Mouse (Mus musculus) embryonic facial prominence, embryonic 13.5 days (tissue): ENCODE results near the gene Vmn2r38. TPM values are rescaled to one million over a fixed set of nuclear protein-coding genes. Genes with fewer than 3 reads are reported as not detected.
"Not testable (repeated sequence)": the region's sequence is repeated elsewhere in the genome, so short reads cannot be mapped to it uniquely, and the experiment has no call there.

Experiments used
- ATAC-seq: fragments of 200-750 bp; cut with Nextera tagmentation; 2 replicates; pipeline ENCODE4 v1.8.0; 2017; ENCODE audit warnings: low read depth; ENCODE audit not compliant: insufficient number of reproducible peaks, insufficient read depth, low FRiP score, low TSS enrichment
- H3K27ac ChIP-seq: fragments of 300-500 bp; sonication (generic); 2 replicates; pipeline ENCODE4 v1.5.1; 2015; ENCODE audit warnings: moderate library complexity, mild to moderate bottlenecking, inconsistent platforms
- H3K27me3 ChIP-seq: fragments of 300-500 bp; sonication (generic); 2 replicates; pipeline ENCODE4 v1.6.1; 2015; ENCODE audit warnings: mild to moderate bottlenecking, inconsistent platforms
- H3K36me3 ChIP-seq: fragments of 300-500 bp; sonication (generic); 2 replicates; pipeline ENCODE4 v1.6.1; 2015; ENCODE audit warnings: mild to moderate bottlenecking, inconsistent platforms
- H3K4me1 ChIP-seq: fragments of 300-500 bp; sonication (generic); 2 replicates; pipeline ENCODE4 v1.6.1; 2015; ENCODE audit warnings: inconsistent platforms
- H3K4me2 ChIP-seq: fragments of 300-500 bp; sonication (generic); 2 replicates; pipeline ENCODE4 v1.6.1; 2015; ENCODE audit warnings: moderate library complexity, mild to moderate bottlenecking, inconsistent platforms
- H3K4me3 ChIP-seq: fragments of 300-500 bp; sonication (generic); 2 replicates; pipeline ENCODE4 v1.5.1; 2015; ENCODE audit warnings: mild to moderate bottlenecking, inconsistent platforms
- H3K9ac ChIP-seq: fragments of 300-500 bp; sonication (generic); 2 replicates; pipeline ENCODE4 v1.6.1; 2015; ENCODE audit warnings: mild to moderate bottlenecking, inconsistent platforms
- H3K9me3 ChIP-seq: fragments of 300-500 bp; sonication (generic); 2 replicates; pipeline ENCODE4 v1.6.1; 2016; ENCODE audit warnings: inconsistent platforms
- WGBS: fragments of 180-500 bp; shearing (Covaris S2); methylation state at CpG from one replicate; pipeline ENCODE4 v1.1.7; 2015; ENCODE audit warnings: mixed read lengths; 5-methylcytosine and 5-hydroxymethylcytosine counted together
- polyA plus RNA-seq: library from polyadenylated mRNA; unstranded; fragments of >200 nt; fragmentation: Nextera tagmentation; extraction: Ambion mirVana; gene quantifications from 2 replicates; pipeline ENCODE4 v1.2.1, GENCODE M21; 2015

Gene Vmn2r38
- not detected in 2 replicates for polyA plus RNA-seq

DNA sequence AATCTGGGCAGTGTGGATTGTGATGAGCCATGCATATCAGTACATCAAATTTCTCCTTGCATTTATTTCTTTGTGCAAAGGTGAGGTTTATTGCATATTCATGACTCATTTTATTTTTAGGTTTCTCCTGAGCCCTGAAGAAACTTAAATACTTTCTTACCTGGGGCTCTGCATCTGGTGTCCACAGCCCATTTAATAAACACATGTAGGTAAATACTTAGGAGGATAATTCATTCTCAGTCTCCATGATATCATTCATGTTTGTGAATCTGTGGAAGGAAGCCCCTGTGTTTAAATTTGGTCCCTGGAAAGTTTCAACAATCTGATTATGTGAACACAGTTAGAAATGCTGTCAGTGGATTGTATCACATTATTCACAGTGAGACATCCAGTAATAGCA, at the start of gene Vmn2r38:
TSS of gene Vmn2r38 (minus strand) at position 101 of the 400 bp plus-strand sequence.
- not testable (repeated sequence) for ATAC-seq, H3K27ac ChIP-seq, H3K36me3 ChIP-seq, H3K4me1 ChIP-seq, H3K4me3 ChIP-seq, H3K4me2 ChIP-seq, H3K9ac ChIP-seq, H3K9me3 ChIP-seq, H3K27me3 ChIP-seq

DNA sequence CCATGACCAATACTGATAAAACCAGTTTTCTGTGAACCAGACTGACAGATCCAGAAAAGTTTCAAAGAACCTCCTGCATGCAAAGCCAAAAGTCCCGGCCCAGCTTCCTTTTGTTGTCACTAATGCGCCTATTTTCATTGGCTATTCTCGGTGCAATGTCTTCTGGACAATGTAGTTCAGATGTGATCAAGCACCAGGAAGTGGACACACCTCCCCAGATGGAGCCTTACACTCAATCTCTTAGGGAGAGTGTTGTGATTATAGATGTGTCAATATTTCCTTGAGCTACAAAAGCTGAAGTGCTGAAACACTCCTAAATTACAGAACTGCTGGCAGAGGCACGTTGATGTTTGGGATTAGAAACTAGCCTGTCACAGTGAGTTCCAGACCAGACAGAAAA, 32.3 kb downstream of the Vmn2r38 start:
- not testable (repeated sequence) for H3K27me3 ChIP-seq, H3K27ac ChIP-seq, H3K9me3 ChIP-seq, H3K4me2 ChIP-seq, H3K36me3 ChIP-seq, H3K9ac ChIP-seq, H3K4me3 ChIP-seq, H3K4me1 ChIP-seq, ATAC-seq
- 86% methylated on average over 4 of the region's 4 CpGs for WGBS

GRCm38 (mm10) chr7:9030698-9031097, 67.0 kb downstream of the Vmn2r38 start, which contains the start of gene Vmn2r39:
Gene Vmn2r39, minus strand, starts transcription at chr7:9030798.
- H3K36me3 ChIP-seq, H3K27me3 ChIP-seq, H3K4me3 ChIP-seq, ATAC-seq, H3K9me3 ChIP-seq, H3K4me2 ChIP-seq, H3K27ac ChIP-seq, H3K9ac ChIP-seq, H3K4me1 ChIP-seq: not testable (repeated sequence)

Other genes starting within 250 kb of the Vmn2r38 start
- gene Vmn2r40, start 166.4 kb downstream of the Vmn2r38 start, polyA plus RNA-seq: not detected in 2 replicates
- gene Vmn2r39, start 67.1 kb downstream of the Vmn2r38 start, polyA plus RNA-seq: not detected in 2 replicates
- gene Vmn2r37, start 125.8 kb upstream of the Vmn2r38 start, polyA plus RNA-seq: not detected in 2 replicates